Mouse (Mus musculus) frontal cortex, postnatal 25 days (tissue): Measurements from ENCODE around the gene Fam168b.
A peak's percentile ranks its signal among the peaks of the same experiment; 100 is the strongest.

ENCODE experiments used
- DNase-seq, 2 experiments: peaks; one replicate each; pipeline ENCODE4 v3.0.0; 2022; ENCODE audit warnings: low spot score in 2 of 2

Gene Fam168b

DNA sequence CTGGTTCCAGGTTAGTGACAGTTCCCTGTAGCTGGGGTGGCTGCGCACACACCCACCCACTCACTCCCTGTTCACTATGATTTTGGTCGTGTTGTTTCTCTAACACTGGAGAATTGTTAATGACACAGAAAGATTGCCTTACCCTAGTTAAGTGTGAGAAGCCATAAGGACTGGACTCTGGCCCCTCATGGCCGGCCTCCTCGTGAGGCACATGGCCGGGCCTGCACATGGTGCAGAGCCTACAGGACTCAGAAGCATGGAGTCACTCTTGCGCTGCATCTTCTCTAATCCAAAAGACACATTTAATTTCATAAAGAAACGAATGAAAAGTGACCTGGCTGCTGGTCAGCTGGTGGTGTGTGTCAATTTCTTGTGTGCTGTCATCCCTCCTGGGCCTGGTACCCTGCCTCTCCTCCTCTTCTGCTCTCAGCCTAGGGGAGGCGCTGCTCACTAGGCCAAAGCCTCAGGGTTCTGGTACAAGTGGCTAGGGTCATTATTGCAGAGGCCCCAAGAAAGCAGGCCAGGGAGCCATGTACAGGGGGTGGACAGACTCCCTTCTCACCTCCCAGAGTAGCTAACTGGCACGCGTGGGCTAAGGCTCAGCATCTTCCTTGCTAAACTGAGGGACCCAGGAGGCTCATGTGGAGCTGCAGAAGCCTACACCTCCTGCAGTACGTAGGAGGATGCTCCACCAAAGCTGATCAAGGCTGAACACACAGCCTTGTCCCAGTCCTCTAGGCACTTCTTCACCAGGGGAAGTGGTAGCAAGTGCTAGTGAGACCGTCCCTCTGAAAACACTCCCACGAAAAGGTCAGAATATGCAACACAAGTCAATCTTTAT, 30.2 kb downstream of the Fam168b start:
- no peak for DNase-seq

DNA sequence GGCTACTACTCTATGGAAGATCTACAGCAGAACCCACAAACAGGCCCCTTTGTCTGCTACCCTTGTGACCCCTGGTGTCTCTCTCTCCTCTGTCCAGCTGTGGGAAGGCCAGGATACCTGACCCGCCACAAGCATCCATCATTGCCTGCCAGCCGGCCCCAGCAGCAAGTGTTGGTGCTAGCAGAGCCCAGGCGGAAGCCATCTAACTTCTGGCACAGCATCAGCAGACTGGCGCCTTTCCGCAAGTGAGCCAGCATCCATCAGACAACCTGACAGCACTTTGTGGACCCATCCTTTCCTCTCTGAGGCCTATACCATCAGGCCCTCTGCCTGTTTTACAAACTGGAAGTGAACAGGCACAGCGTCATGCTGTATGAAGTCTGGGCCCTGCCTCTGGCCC, 31.3 kb downstream of the Fam168b start:
- no peak for DNase-seq

DNA sequence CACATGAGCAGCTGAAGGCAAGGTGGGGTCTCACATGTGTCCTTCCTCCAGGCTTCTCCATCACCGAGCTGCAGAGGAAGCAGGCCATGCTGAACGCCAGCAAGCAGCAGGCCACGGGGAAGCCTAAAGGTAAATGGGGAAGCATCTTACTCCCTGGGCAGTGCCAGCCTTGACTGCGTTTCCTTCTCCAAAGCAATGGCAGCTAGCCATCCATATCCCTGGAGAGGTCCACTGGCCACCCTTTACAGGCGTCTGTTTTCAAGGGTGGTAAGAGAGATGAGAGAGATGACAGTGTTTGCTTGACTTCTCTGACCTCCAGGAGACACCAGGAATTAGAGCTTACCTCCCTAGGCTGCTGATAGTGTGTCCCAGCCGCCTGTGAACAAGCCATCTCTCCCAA, 31.8 kb downstream of the Fam168b start:
- no peak for DNase-seq

- DNase-seq, result no peak
Observed at GRCm38 (mm10) chr1:34810293-34810692, 32.6 kb downstream of the Fam168b start.

GRCm38 (mm10) chr1:34808445-34808844, 34.4 kb downstream of the Fam168b start:
- DNase-seq, result no peak

DNA sequence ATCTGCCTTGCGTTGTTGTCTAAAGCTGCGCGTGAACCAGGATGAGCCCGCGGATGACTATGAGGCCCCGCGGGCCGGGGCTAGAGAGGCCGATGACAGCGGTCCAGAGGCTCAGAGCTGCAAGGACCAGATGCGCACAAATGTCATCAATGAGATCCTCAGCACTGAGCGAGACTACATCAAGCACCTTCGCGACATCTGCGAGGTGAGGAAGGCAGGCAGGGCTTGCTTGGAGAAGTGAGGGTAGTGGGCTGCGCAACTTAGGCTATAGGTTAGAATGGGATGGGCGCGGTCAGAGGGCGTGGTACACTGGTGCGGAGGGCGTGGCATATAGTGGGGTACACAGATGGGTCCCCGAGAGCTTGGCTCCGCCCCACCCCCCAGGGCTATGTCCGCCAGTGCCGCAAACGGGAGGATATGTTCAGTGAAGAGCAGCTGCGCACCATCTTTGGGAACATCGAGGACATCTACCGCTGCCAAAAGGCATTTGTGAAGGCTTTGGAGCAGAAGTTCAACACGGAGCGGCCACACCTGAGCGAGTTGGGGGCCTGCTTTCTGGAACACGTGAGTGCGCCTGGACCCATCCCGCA, 36.8 kb downstream of the Fam168b start:
- no peak for DNase-seq

- DNase-seq, result no peak
Observed at GRCm38 (mm10) chr1:34804863-34805262, 38.0 kb downstream of the Fam168b start.

DNA sequence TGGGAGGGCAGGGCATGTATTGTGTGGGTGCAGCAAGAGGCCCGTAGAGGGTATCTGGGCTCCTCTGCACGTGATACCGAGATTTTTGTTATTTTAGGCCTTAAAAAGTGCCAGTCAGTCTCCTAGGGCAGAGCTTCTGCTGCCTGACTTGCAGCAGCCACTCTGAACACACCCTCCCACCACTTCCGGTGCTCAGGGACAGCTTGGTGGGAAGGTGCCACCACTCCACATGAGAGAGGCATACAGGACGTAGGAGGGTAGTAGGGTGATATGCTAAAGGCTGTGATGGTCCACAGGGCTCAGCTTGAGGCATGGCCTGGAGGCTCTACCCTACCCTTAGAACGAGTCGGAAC, 40.6 kb downstream of the Fam168b start:
- peak in 1 of 2 experiments; percentile 53 for DNase-seq

- peak in 1 of 2 experiments; percentile 53 for DNase-seq
Observed at GRCm38 (mm10) chr1:34801616-34802289, 41.1 kb downstream of the Fam168b start.

DNA sequence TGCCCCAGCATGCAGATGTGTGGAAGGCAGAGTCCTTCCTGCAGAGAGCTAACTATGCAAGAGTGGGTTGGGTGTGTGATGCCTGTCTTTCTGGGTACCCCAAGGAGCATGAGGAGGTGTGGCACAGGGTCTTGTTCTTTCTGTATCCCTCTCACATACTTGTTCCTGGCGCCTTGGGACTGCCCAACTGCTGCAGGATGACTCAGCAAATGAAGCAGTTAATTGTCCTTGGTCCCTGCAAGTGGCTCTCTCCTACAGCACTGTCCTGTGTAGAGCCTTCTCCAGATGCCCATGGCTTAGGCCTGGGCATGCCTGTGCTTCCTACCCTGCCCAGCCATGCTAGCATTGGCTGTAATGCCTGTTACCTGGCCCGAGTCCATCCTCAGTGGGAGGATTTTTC, 43.7 kb downstream of the Fam168b start:
- no peak for DNase-seq

- DNase-seq, result no peak
Observed at GRCm38 (mm10) chr1:34793304-34794300, 49.3 kb downstream of the Fam168b start.

GRCm38 (mm10) chr1:34783538-34784161, 59.2 kb downstream of the Fam168b start:
- no peak for DNase-seq

DNA sequence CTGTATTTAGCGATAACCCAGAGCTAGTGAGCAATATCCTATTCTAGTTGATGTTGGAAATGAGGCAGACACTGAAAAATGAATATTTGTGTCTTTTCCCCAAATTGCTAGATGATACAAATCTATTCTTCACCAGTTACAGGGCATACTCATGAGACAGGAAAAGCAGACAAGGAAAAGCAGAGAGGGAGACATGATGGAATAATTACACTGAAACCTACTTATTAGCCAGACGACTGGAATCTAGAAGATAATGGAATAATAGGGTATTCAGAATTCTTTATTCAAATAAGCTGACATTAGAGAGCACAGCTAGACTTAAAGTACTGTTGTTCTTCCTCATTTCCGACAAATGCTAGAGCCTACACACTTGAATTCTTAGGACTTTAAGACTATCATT, 67.0 kb downstream of the Fam168b start:
- no peak for DNase-seq

DNA sequence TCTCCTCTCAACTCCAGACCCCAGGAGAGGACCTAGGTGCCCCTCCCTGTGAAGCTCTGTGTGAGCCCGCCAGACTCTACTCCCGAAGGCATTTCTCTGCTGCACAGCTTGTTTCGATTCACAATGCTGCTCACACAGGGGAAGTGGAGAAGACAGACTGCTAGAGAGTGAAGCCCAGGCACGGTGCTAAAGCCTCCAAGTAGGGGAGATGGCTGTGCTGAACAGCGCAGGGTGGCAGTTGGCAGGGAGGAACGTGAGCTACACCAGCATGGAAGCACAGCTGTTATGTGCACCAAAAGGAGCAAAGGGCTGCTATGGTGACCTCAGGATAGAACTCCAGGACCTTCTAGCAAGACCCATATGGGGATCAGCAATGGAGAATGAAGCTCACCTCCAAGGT, 74.0 kb downstream of the Fam168b start:
- DNase-seq, result no peak

GRCm38 (mm10) chr1:34767851-34768250, 75.0 kb downstream of the Fam168b start:
- DNase-seq, result no peak

- DNase-seq, result no peak
Observed at GRCm38 (mm10) chr1:34766899-34767298, 76.0 kb downstream of the Fam168b start.
